Mouse (Mus musculus): ENCODE measurements at regions not wholly inside any gene's neighbourhood (a gene's known extent, or its start where the extent isn't known, plus 50 kb on each side); places are given as distances from the start of the nearest gene placed in this dataset.

DNA sequence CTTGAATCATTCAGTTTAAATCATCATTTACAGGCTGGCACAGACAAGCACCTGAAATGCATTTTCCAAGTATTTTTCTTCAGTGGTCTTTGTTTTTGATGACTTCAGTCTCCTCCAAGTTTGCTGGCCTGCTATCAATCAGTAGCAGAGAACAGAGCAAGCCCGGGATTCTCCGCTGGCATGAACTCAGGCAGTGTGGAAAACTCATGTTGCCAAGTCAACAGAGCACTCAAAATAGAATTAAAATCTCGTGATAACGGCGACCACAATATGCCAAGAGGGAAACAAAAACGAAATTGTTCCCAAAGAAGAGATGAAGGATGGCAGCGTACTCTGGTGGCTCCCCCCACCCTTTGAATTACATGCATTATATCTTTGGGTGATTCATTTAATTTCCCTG lies 190.9 kb upstream of the Fat4 start:
- no peak for DNase-seq

DNA sequence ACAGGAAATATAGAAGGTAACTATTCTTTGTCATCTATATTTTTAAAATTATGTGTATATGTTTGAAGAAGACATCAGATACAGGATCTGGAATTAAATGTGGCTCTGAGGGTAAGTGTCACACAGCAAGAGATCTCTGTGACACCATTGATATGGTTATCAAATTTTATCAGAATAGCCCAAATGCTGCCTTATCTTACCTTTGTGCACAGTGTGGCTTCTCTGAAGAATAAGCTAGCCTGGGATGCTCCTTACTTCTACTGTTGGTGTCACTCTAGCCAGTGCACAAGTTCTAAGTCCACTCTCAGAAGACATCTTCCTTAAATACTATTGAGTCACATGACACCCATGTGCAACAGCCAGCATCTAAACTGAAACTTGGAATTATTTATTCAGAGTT lies 194.0 kb upstream of the Fat4 start:
- DNase-seq = no peak

DNA sequence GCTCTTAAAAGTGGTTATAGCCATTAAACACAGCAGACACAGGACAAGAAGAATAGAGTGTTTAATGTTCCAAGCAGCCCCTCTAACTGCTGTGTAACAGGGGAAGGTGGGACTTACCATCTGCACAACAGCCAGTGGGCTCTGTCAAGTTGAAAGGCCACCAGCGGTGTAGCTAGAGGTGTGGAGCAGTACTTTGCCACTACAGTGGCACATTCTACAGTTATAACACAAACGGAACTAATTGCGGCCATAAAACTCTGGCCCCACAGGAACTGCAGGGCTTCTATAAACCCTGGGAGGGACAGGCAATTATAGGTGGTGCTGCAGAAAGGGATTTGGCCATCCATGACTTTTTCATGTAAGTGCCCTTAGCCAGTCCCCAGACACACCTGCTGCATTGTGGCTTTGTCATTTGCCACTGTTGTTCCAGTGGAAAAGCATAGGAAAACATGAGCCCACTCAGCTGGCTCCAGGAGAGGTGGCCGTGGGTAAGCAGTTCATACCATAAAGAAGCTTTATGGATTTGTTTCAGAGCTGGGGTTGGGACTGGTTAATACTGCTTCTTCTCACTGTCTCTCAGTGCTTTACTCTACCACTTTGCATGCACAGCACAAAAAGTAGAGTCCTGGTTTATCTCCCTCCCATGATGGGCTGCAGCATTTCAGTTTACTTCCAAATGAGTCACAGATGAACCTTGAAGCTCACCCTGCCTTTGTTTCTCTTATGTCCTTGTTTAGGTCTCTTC lies 199.8 kb upstream of the Ankrd50 start:
- no peak for DNase-seq

DNA sequence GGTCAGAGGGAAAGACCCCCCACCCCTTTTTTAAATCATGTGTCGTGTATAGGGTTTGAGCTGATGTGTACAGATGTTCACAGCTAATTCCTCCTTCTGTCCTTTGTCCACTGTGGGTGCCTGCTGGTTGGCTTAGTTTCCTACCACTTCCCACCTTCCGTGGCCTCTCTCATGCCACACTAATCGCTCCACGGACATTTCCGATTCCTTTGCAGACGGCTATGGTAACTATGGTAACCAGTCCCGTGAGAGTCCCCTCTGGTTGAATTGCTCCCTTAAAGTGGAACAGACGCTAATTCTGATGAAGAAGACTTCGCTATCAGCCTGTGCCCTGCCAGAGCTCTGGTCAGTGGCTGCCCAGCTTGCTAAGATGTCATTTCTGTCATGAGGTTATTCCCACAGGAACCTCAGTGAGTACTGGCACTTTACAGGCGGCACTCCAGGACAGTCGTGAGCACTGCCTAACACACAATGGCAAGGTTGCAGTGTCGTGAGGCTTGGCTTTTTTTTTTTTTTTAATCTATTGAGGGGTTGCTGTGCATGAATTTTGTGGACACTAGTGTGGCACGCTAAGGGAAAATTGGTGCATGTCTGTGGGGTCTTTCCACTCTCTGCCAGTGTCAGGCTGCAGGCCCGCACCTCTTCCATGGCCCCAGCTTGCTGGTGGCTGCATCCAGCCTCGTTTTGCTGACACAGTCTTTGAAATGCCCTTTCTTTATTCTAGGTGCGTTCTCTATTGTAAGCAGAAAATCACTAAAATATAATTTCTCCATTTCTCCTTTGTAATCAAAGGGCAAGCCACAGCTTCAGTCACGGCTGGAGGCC lies 179.2 kb upstream of the Ankrd50 start:
- DNase-seq = no peak

DNA sequence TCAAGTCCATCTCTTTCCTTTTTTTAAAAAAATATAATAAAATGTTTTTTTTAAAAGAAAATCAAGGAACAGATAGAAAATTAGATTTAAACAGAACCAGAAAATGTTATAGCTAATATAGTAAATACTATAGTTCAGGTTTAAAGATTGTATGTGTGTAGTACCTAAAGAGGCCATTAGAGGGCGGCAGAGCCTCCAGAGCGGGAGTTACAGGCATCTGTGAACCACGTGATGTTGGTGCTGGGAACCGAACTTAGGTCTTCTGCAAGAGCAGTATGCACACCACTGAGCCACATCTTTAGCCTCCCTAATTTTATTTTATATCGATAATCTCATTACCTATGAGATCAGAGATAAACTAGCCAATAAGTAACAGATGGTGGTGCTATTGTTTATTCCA lies 178.4 kb upstream of the Ankrd50 start:
- no peak for DNase-seq

DNA sequence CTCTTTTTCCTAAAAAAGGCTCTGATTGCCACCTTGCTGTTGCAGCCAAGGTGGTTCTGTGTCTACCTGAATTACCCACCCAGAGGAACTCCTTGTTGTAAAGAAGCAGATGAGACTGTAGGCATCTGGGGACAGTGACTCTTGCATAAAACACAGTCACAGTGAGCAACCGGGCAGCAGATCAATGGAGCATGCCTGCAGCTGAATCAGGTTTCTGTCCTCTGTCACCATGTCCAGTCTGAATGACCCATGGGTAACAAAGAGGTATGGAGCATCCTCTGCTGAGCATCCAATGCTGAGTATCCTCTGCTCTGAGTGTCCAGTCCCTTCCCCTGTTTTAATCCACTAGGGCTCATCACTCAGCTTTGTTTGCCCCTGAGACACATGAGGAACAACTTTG lies 172.1 kb upstream of the Ankrd50 start:
- DNase-seq = no peak

DNA sequence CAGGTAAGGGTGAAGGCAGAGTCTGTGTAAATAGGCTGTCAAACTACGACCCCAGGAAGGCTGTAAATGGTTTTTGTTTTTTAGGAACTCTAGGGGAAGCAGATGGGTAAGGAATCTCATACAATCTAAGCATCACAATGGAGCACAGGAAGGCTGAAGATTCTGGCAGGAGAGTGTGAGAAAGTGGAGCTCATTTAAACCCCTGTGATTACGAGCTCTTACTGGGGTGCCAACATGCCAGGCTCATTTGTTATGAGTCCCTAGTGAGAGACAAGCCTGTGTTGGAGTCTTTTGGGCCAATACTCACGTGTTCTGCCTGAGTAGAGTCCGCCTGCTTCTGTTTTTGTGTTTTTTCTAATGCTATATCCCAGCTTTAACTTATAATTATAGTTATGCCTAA lies 169.3 kb upstream of the Ankrd50 start:
- no peak for DNase-seq

DNA sequence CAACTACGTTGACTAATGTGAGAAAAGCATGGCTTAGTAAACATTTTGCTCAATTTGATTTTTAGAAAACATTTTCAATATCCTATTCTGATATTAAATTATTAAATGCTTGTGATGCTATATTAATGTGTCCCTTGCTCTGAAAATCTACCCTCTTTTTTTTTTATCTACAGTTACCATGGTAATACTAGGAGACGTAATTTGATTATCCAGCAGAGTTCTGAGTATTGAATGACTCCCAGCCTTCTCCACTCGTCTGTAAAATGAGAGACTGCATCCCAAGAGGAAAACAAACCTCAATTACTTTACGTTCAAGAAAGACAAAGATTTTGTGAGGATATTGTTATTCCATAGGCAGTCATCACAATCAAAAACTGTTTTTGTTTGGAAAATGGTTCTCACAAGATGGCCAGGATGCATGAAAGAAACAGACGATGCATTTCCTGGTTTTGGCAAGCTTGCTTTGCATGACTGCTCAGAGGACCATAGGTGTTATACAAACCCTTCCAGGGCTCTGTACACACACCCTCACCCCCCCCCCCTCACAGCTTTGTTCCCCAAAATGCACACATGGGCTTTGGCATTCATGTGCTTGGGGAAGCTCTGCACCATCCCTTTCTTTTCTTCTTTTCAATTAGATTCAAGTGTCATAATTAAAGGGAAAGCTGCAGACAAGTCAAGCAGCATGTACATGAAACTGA lies 168.5 kb upstream of the Ankrd50 start:
- no peak for DNase-seq

DNA sequence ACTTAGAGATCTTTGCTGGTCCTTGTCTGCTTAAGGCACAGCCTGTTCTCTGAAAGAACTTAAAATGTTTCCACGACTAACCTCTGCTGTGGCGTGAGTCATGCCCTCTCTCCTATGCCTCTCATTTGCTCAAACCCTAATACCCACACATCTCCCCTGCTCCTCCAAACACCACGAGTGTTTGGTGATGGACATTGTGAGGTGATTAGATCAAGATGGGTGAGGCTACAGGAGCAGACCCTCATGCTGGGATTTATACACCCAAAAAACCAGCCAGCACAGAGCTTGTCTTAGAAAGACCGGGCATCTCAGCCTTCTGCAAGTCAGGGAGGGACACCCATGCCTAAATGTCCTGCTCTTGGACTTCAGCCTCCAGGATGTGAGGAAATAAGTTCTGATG lies 165.5 kb upstream of the Ankrd50 start:
- no peak for DNase-seq

DNA sequence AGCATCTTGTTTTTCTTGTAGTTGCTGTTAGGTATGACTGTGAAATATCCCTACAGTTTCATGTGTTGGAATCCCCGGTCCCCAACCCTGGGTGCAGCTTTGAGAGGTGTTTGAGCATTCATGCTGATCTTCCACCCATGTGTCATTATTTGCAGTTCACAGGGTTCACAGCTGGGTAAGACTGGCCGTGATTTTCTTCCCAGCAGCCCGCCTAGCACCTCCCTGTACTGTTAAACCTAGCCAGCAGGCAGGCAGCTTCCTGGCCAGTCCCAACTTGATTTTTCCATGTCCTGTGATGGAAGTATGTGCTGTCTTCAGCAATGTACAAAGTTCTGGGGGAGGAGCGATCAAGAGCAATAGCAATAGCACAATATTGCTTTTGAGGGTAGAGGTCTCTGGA lies 164.0 kb upstream of the Ankrd50 start:
- DNase-seq = no peak

DNA sequence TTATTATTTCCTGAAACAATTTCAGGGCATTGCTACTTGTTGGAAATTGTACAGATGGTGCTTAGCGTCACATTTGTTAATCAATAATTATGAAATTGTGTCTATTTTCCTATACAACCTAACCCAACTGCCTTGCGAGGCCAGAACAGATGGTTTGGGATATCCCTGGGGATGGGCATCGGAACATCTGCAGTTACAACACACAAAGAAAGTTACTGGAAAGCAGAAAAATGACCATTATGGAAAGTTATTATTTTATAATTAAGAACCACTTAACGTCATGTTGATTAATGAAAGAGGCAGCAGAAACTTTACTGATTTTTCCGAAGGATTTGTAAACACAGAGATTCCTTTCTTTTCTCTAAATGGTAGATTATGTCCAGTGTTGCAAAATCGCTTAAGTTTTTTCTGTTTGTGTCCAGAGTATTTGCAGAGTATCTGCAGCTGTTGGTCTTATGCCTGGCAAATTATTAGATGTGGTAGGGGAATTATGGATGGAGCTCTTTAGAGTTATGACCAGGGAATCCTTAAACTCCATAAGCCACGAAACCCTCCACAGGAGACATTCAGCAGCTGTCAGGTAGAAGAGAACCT lies 163.2 kb upstream of the Ankrd50 start:
- no peak for DNase-seq

DNA sequence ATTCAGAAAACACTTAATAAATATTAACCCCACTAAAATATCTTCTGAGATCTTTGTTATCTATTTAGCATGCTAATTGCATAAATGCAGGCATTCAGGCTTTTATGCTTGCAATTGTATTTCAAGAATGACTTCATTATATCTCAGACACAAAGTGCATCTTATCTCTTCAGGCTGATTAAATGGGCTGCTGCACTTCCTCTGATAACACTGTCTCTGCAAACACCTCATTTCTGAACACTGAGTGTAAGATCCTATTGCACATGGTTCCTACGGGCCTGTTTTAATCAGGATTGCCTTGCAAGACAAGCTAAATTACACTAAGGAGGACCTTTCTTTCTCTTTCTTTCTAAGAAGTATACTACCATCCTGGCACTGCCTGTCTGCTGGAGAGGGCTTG lies 157.1 kb upstream of the Ankrd50 start:
- no peak for DNase-seq

DNA sequence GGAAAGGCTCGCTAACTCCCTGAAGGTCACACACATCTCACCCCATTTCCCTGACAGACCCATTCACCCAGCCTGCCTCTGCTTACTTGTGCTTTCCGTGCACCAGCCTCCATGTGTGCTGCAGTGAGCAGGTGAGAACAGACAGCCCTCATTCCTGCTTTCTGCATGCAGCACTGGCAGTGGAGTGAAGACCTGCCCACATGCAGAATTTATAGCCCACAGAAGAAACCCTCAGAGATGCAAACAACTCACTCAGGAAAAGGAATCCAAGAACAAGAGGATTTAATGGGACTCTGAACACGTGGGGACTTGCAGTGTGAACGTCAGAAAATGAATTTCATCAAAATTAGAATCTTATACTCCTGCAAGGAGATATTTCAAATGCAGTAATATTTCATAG lies 152.2 kb upstream of the Ankrd50 start:
- no peak for DNase-seq

DNA sequence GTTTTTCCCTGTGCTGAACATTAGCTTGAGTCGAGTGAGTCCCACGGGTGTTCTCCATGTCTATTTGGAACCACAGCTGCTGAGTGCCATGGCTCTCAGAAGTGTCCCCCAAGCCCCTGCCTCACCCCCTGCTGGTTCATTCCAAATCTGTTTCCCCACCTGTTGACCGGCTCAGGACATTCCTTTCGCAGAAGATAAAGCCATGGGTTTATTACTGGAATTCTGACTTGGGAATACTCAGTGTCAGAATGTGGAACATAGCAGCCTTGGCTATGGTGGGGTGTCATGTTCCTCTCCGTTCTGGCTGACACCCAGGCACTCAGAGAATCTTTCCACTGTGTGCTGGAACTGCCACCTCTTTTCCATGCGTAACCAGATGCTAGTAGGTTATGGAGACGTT lies 148.7 kb upstream of the Ankrd50 start:
- DNase-seq = no peak

DNA sequence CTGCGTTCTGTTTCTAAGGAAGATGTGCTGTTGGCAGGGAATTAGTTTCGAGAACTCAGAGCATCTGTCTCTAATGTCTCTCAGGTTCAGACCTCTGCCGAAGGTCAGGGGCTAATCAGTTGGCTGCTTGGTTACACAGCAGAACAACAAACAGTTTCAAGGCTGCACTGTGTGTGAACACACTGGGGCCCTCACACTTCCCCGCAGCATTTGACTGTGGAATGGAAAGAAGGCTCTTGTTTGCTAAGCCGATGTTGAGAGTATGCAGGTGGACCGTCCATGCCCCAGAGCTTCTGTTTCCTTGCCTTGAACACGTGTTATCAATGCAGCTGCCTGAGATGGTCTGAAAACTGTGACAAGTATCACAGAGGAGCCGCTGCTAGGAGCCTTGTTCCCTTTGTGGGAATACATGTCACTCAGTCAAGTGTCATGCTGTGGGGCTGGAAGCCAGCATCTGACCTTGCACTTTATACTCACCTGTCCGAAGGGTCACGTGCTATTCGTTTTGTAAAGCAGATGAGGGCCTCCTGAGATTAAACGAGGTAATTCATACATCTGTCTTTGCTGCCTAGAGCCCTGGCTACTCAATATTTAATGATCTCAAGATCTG lies 141.0 kb upstream of the Ankrd50 start:
- no peak for DNase-seq

DNA sequence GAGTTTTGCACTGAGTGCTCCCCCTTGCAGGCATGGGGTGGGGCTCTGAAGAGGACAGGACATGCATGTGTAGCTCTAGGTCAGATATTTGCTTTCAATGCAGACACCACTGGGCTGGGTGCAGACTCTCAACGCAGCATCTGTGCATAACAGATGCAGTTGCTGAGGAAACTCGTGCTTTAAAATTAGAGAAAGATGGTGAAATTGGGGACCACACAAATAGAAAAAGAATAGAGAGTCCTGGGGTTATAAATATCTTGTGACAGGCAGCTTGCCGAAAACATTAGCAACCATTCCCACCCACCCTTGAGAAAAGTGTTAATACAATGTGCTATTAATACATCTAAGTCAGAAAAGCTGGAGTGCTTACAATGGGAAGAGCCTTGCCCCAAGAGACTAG lies 133.3 kb upstream of the Ankrd50 start:
- no peak for DNase-seq

DNA sequence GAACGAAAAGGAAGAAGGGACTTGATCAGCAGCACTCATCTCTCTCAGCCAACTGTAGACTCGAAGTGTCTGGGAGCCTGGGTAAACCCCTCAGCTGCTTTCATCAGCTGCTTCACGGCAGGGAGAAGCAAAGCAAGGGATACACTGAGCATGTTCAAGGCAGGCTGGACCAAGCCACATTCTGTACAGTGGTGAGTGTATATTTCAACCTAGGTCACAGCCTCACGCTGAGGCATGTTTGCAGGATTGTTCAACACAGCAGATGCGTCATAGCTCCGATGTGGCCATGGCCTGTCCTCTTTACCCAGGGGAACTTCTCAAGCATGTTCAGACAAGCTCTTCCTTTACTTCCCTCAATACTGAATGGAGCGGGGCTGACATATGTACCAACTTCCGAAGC lies 132.6 kb upstream of the Ankrd50 start:
- DNase-seq = no peak

DNA sequence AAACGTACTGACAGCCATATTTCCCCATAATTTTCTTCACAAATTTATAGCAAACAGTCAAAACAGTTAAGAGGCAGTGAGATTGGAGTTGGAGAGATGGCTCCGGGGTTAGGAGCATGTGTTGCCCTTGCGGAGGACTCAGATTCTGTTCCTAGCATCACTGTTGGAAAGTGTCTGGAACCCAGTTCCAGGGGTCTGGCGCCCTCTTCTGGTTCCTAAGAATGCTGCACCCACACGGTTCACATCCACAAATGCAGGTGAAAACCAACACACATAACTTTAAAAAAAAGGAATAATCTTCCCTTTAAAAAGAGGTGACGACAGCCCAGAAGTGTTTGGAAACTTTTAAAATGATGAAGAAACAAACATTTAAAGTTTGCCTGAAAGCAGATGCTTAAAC lies 129.1 kb upstream of the Ankrd50 start:
- DNase-seq = no peak

DNA sequence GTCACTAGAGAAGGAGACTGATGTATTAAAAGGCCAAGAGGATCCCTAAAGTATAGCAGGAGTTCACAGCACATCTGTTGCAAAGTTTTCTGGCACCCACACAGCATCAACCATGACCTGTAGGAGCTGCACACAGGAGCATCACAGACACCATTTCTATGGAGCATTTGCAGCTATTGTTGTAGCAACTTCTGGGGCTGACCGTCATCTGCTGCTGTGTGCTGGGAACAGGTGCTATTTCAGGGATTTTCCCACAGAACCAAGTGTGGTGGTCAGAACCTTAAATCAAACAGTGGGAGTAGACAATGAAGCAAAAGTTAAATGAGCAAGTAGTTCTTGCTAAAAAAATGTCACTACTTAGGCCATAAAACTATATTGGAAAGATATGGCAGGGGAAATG lies 106.9 kb upstream of the Ankrd50 start:
- DNase-seq = no peak

DNA sequence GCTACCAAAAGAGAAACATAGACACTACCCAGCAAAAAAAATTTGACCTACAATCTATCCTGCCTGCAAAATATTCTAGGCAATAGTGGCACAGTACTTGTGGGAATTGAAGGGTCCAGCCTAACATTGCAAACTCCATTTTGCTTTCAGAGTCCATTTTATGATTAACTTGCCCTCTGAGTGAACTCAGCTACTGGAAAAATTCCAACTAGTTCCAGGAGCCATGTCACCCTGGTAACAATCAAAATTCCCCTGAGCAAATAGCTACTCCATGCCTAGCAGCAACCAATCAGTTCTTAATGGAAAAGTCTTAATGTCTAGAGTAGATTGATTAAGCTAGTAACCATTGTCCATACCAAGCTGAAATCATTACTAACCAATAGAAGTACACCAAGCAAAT lies 104.3 kb upstream of the Ankrd50 start:
- no peak for DNase-seq

DNA sequence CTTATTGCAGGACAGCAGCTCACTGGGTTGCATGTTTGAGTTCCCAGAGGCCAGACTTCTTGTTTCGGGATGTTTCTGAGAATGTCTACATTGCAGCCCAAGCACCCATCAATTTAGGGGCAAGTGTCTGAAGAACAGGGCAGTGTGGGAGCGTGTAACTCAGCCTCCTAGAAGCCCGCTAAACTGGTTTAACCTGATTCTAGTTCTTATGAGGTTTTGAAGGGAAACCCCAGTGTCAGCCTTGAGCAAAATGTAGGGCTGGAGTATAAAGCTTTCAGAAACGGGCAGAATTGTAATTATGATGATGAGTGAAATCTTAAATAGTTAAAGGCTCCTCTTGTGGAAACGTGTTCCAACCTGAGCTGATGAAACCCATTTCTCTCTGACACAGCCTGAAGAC lies 100.9 kb upstream of the Ankrd50 start:
- DNase-seq = no peak

DNA sequence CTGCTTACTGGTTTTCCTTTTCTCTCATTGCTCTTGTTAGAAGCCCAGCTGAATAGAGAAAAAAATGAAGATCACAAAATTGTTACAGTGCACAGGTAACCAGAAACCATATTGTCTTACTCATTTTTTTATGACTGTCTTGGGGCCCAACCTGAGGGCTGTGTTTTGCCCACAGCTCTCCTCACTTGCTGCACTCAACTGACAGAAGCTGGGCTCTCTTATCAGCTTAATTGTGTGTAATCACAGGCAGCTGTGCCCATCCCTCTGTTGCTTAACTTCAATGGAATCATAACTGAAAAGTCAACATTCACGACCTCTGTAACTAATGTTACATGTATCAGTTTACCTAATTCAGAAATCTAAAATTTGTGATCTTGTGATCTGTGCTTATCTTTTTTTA lies 95.1 kb upstream of the Ankrd50 start:
- no peak for DNase-seq
